Mouse (Mus musculus) CH12.LX (cell line): ENCODE results near the gene Oprm1. TPM values are rescaled to one million over a fixed set of nuclear protein-coding genes. Genes with fewer than 3 reads are reported as not detected.
A peak's percentile ranks its signal among the peaks of the same experiment; 100 is the strongest.

Source experiments
- DNase-seq: peaks from one replicate; pipeline ENCODE4 v3.0.0-alpha.2; 2013; ENCODE audit errors: extremely low read depth
- H3K27ac ChIP-seq: 2 replicates; pipeline ENCODE4 v1.5.1; 2012; ENCODE audit warnings: low read depth, mild to moderate bottlenecking, control low read depth, moderate library complexity; ENCODE audit not compliant: insufficient read depth
- H3K27me3 ChIP-seq: replicated peaks from 2 replicates; pipeline ENCODE3; 2012; ENCODE audit warnings: inconsistent platforms
- H3K36me3 ChIP-seq, 2 experiments: replicated peaks in 1 of 2; 2 replicates each; pipeline versions ENCODE3 to v1.6.1; 2012; ENCODE audit warnings: inconsistent platforms in 1 of 2, low read length in 1 of 2, mild to moderate bottlenecking in 1 of 2, mixed read lengths in 1 of 2, moderate library complexity in 1 of 2; ENCODE audit not compliant: control insufficient read depth in 1 of 2, insufficient read depth in 1 of 2
- H3K4me1 ChIP-seq, 2 experiments: 2 replicates each; pipeline ENCODE4 v1.6.1; 2012; ENCODE audit warnings: inconsistent platforms in 1 of 2, moderate library complexity in 1 of 2; ENCODE audit not compliant: insufficient read depth in 2 of 2, control insufficient read depth in 1 of 2
- H3K4me2 ChIP-seq: 2 replicates; pipeline ENCODE4 v1.6.1; 2012; ENCODE audit warnings: low read depth, mild to moderate bottlenecking, control low read depth; ENCODE audit not compliant: poor library complexity, insufficient read depth, severe bottlenecking
- H3K4me3 ChIP-seq, 3 experiments: fragments of 150-350 bp in 1 of 3; sonication (generic) in 1 of 3; replicated peaks in 1 of 3; 2 replicates each; pipeline versions ENCODE3 to v1.5.1; 2011 to 2012; ENCODE audit warnings: low read depth in 2 of 3, low read length in 2 of 3, mild to moderate bottlenecking in 2 of 3, moderate library complexity in 2 of 3, control low read depth in 1 of 3, improper control_type of control experiment in 1 of 3, inconsistent platforms in 1 of 3, mixed read lengths in 1 of 3; ENCODE audit not compliant: poor library complexity in 1 of 3
- H3K79me2 ChIP-seq: replicated peaks from 2 replicates; pipeline ENCODE4 v1.6.1; 2012; ENCODE audit warnings: mild to moderate bottlenecking, moderate library complexity; ENCODE audit not compliant: control insufficient read depth, poor library complexity, insufficient read depth, severe bottlenecking; ENCODE audit errors: extremely low read depth
- H3K9ac ChIP-seq: 2 replicates; pipeline ENCODE4 v1.6.1; 2012; ENCODE audit warnings: low read depth, mild to moderate bottlenecking, control low read depth, moderate library complexity; ENCODE audit not compliant: insufficient read depth
- H3K9me3 ChIP-seq: replicated peaks from 2 replicates; pipeline ENCODE3; 2012; ENCODE audit warnings: low read length, inconsistent platforms, mixed read lengths
- BHLHE40 ChIP-seq: IDR thresholded peaks from 2 replicates; pipeline ENCODE4 v1.6.1; 2011; ENCODE audit warnings: mild to moderate bottlenecking, low read depth, low read length, improper control_type of control experiment
- CTCF ChIP-seq, 2 experiments: IDR thresholded peaks in 1 of 2; conservative IDR thresholded peaks in 1 of 2; 2 replicates each; pipeline ENCODE4 v1.5.1; 2011 to 2012; ENCODE audit warnings: low read depth in 2 of 2, low read length in 2 of 2, improper control_type of control experiment in 1 of 2, inconsistent platforms in 1 of 2, mild to moderate bottlenecking in 1 of 2, moderate library complexity in 1 of 2
- E2F4 ChIP-seq: IDR thresholded peaks from 2 replicates; pipeline ENCODE4 v1.6.1; 2011; ENCODE audit warnings: low read depth, low read length, improper control_type of control experiment; ENCODE audit not compliant: insufficient replicate concordance
- ELF1 ChIP-seq: IDR thresholded peaks from 2 replicates; pipeline ENCODE4 v1.6.1; 2014; ENCODE audit warnings: low read depth, mild to moderate bottlenecking, inconsistent platforms, low read length, improper control_type of control experiment
- EP300 ChIP-seq: IDR thresholded peaks from 2 replicates; pipeline ENCODE4 v1.6.1; 2011; ENCODE audit warnings: low read length, improper control_type of control experiment
- ETS1 ChIP-seq: conservative IDR thresholded peaks from 2 replicates; pipeline ENCODE4 v1.6.1; 2012; ENCODE audit warnings: low read depth, mild to moderate bottlenecking, inconsistent platforms, low read length, improper control_type of control experiment, moderate library complexity
- JUND ChIP-seq: conservative IDR thresholded peaks from 2 replicates; pipeline ENCODE4 v1.6.1; 2011; ENCODE audit warnings: low read depth, low read length, improper control_type of control experiment
- KAT2A ChIP-seq: IDR thresholded peaks from 2 replicates; pipeline ENCODE4 v1.6.1; 2012; ENCODE audit warnings: low read length, improper control_type of control experiment, inconsistent platforms; ENCODE audit not compliant: insufficient replicate concordance
- MAFK ChIP-seq: IDR thresholded peaks from 2 replicates; pipeline ENCODE4 v1.6.1; 2011; ENCODE audit warnings: low read length, improper control_type of control experiment; ENCODE audit not compliant: insufficient replicate concordance
- MXI1 ChIP-seq: IDR thresholded peaks from 2 replicates; pipeline ENCODE4 v1.6.1; 2011; ENCODE audit warnings: mild to moderate bottlenecking, low read depth, low read length, improper control_type of control experiment
- MYC ChIP-seq: IDR thresholded peaks from 2 replicates; pipeline ENCODE4 v1.6.1; 2011; ENCODE audit warnings: low read depth, mild to moderate bottlenecking, improper control_type of control experiment, low read length
- RAD21 ChIP-seq: IDR thresholded peaks from 2 replicates; pipeline ENCODE4 v1.6.1; 2011; ENCODE audit warnings: low read depth, mild to moderate bottlenecking, low read length, improper control_type of control experiment, moderate library complexity
- RCOR1 ChIP-seq: conservative IDR thresholded peaks from 2 replicates; pipeline ENCODE4 v1.6.1; 2012; ENCODE audit warnings: low read depth, mild to moderate bottlenecking, inconsistent platforms, low read length, improper control_type of control experiment
- SMC3 ChIP-seq: IDR thresholded peaks from 2 replicates; pipeline ENCODE4 v1.6.1; 2011; ENCODE audit warnings: low read depth, low read length, improper control_type of control experiment
- TBP ChIP-seq: conservative IDR thresholded peaks from 2 replicates; pipeline ENCODE4 v1.6.1; 2011; ENCODE audit warnings: low read depth, low read length, improper control_type of control experiment
- UBTF ChIP-seq: IDR thresholded peaks from 2 replicates; pipeline ENCODE4 v1.6.1; 2012; ENCODE audit warnings: low read depth, mild to moderate bottlenecking, inconsistent platforms, low read length, improper control_type of control experiment, moderate library complexity
- ZKSCAN1 ChIP-seq: IDR thresholded peaks from 2 replicates; pipeline ENCODE4 v1.6.1; 2012; ENCODE audit warnings: low read depth, inconsistent platforms, low read length, improper control_type of control experiment, borderline replicate concordance
- ZNF384 ChIP-seq: IDR thresholded peaks from 2 replicates; pipeline ENCODE4 v1.6.1; 2012; ENCODE audit warnings: low read depth, low read length, improper control_type of control experiment, inconsistent platforms
- dilution Hi-C: fragments of 300-500 bp; cut with MboI; formaldehyde crosslinking; loops from 2 replicates; pipeline ENCODE4 v1.14.3; 2020; ENCODE audit warnings: low sequenced_read_pairs; ENCODE audit not compliant: extremely low pct_unique_long_range_greater_than_20kb, extremely low pct_ligation_motif_present
- in situ Hi-C: fragments of 300-500 bp; cut with MboI; formaldehyde crosslinking; loops from 3 replicates; pipeline ENCODE4 v1.14.3; 2019; ENCODE audit warnings: low sequenced_read_pairs, low pct_ligation_motif_present, low pct_unique_long_range_greater_than_20kb, mixed read lengths
- polyA plus RNA-seq: library from polyadenylated mRNA; unstranded; fragments of >175 nt; gene quantifications from 2 replicates; pipeline ENCODE4 v1.2.1, GENCODE M21; 2012; ENCODE audit warnings: low read depth; ENCODE audit not compliant: insufficient read length
- total RNA-seq, 2 experiments: library from RNA; depleted of rRNA; stranded (reverse); fragments of 300-350 nt in 1 of 2; fragments of >200 nt in 1 of 2; gene quantifications; 2 replicates each; pipeline ENCODE4 v1.2.3; 2012 to 2014

Gene Oprm1
- total and polyA plus RNA-seq, 3 experiments: not detected

DNA sequence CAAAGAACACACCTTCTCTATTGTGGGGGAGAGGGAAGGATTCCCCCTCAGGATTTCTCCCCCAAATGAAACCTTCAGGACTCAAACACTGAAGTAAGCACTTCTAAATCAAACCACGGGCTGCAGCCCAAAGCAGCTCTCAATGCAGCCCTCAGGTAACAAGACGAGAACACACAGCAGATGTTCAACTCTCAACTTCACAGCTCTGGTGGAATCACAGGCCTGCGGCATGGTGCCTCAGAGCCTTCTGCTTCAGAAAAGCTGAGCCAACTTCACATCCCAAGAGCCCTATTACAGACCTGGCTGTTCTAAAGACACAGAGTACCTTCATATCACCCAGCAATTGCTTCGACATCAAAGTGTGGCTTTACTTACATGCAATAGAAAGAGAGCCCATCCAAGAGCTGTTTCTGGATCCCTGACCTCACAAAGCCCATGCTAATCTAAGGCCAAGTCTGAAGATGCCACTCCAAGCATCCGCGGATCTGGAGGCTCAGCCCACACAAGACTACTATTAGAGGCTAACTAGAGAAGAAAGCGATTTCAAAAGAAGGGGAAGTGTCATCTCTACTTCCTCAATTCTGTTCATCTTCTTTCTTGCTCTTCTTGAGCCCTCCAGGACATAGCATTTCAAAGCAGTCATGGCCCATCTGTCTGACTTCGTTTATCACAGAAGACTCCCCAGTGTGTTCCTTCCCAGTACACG lies 305.6 kb downstream of the Oprm1 start:
- H3K27me3 ChIP-seq: no peaks in the 10 kb centered on the region
- in situ Hi-C loops: loop anchor here (5.0 to 25.0 kb wide), 2 partner anchors 42 to 1252 kb away; partner anchors contain the start of genes Fbxo5 and Mtrf1l
- peak; percentile 64 for DNase-seq
- no peaks in the 10 kb centered on the region for H3K9me3 ChIP-seq
- peak overlapping the region; percentile 52; the same call in 1 of the 2 replicates for H3K27ac ChIP-seq
- 0 out of 2 replicates have a peak overlapping the region, but pooled peaks have one; percentile 15 for H3K9ac ChIP-seq
- H3K4me2 ChIP-seq: peak overlapping the region; percentile 61
- no peaks in the 10 kb centered on the region for H3K36me3 ChIP-seq
- no peaks in the 10 kb centered on the region for H3K79me2 ChIP-seq
- TF ChIP-seq ELF1: no peak
- 0 out of 2 replicates have a peak, but pooled peaks have one; percentile 4 for TF ChIP-seq ETS1
- no peak for TF ChIP-seq ZKSCAN1
- dilution Hi-C loops: no loop called here
- peak overlapping the region in 2 of 3 experiments; percentile 11 to 42 for H3K4me3 ChIP-seq
- H3K4me1 ChIP-seq: peaks cover 26 to 61% of the 10 kb centered on the region in 2 experiments

DNA sequence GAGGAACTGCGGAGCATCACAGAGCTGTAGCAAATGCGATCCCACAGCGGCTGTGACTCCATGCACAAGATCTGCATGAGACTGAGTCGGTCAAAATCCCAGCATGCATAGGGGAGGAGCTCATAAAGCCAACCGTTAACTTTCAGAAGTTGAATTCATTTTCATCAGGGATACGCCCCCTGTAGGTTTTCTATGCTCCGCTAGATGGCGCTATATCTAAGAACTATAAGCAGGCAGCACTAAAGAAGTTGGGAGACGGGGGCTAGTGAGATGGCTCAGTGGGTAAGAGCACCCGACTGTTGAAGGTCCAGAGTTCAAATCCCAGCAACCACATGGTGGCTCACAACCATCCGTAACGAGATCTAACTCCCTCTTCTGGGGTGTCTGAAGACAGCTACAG lies 310.3 kb downstream of the Oprm1 start:
- H3K9ac ChIP-seq: no peak overlapping the region
- H3K27me3 ChIP-seq: no peaks in the 10 kb centered on the region
- no peaks in the 10 kb centered on the region for H3K79me2 ChIP-seq
- no peaks in the 10 kb centered on the region for H3K36me3 ChIP-seq
- in situ Hi-C loops: loop anchor here (25.0 kb wide), 1 partner anchor 1256 kb away; the partner anchor contains the start of genes Fbxo5 and Mtrf1l
- H3K4me2 ChIP-seq: no peak overlapping the region
- H3K4me3 ChIP-seq: no peak overlapping the region
- dilution Hi-C loops: no loop called here
- DNase-seq: no peak
- peaks cover 7 to 33% of the 10 kb centered on the region in 2 experiments for H3K4me1 ChIP-seq
- TF ChIP-seq MXI1 (no peak), CTCF (conservative IDR thresholded peaks at IDR 0.05 in 1 of 2, IDR thresholded peaks at IDR 0.05 in 1 of 2; ENCODE audit: low read depth in 2 of 2, low read length in 2 of 2) (peak in 1 of 2 experiments; percentile 51; a peak in 2 of 4 replicates), BHLHE40 (no peak), JUND (no peak), SMC3 (0 out of 2 replicates have a peak, but pooled peaks have one; percentile 10), ZNF384 (no peak), E2F4 (no peak), EP300 (no peak), RAD21 (no peak), MYC (no peak), KAT2A (no peak), ETS1 (no peak), TBP (no peak), RCOR1 (no peak), UBTF (no peak), MAFK (no peak)
- H3K27ac ChIP-seq: no peak overlapping the region
- peaks cover 4% of the 10 kb centered on the region for H3K9me3 ChIP-seq
